12 mouse cellular contexts compared by ENCODE assay signal in the genomic region with DNA sequence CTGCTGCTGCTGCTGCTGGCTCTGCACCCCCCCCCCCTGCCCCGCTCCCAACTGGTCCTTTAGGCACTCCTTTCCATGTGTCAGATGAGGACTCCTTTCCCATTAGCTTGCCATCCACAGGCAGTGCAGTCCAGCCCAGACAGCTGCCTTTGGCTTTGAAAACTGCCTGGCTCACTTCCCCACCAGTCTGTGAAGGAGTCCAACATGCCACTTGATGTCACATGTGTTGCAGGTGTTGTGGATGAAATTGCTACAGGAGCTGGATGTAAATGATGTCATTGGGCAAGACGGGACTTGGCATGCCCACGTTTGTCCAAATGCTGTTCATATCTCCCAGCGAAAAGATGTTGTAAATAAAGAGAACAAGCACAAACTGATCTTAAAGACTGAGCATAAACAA. TPM values are rescaled to one million over a fixed set of nuclear protein-coding genes. Genes with fewer than 3 reads are reported as not detected.
DNase-seq lines count a peak whose midpoint lies in the region; ATAC-seq and TF ChIP-seq lines count a peak whose summit lies in the region.
"Had no signal": no experiment of that assay in that cellular context is flagged by ENCODE, and none has a peak within 500 bp of the region (broad histone marks: within the 10 kb centered on the region; RNA-seq: fewer than 3 reads in every experiment).

No protein-coding gene starts in this region.

- H3K27me3 ChIP-seq in heart, embryonic 12.5 days (replicated peaks), result no peaks in the 10 kb centered on the region
- no peaks in the 10 kb centered on the region for H3K27me3 ChIP-seq in heart, postnatal 0 days (ENCODE audit: control insufficient read depth, insufficient read depth, low read length)
- no peaks in the 10 kb centered on the region for H3K27me3 ChIP-seq in midbrain, embryonic 10.5 days (ENCODE audit: low read depth, poor library complexity, severe bottlenecking)
- H3K27me3 ChIP-seq in forebrain, embryonic 15.5 days, result no peaks in the 10 kb centered on the region
- H3K27me3 ChIP-seq: forebrain, embryonic 12.5 days; hindbrain, embryonic 12.5 days had no signal

- no peaks in the 10 kb centered on the region for H3K9me3 ChIP-seq in heart, embryonic 12.5 days (replicated peaks)
- no peaks in the 10 kb centered on the region for H3K9me3 ChIP-seq in heart, postnatal 0 days (replicated peaks; ENCODE audit: control insufficient read depth, low read length)
- no peaks in the 10 kb centered on the region for H3K9me3 ChIP-seq in midbrain, embryonic 10.5 days (replicated peaks)
- H3K9me3 ChIP-seq in forebrain, embryonic 15.5 days, result no peaks in the 10 kb centered on the region
- H3K9me3 ChIP-seq: forebrain, embryonic 12.5 days; hindbrain, embryonic 12.5 days had no signal

- intact Hi-C loops in left cerebral cortex, postnatal 36 days (cut with DNase I), result no loop called here

- WGBS in heart, embryonic 12.5 days, result 82% methylated on average over 4 of the region's 4 CpGs
- 56% methylated on average over 4 of the region's 4 CpGs for WGBS in heart, postnatal 0 days
- 92% methylated on average over 4 of the region's 4 CpGs for WGBS in midbrain, embryonic 10.5 days
- 85% methylated on average over 4 of the region's 4 CpGs for WGBS in forebrain, embryonic 15.5 days

- ATAC-seq in heart, embryonic 12.5 days (ENCODE audit: insufficient number of reproducible peaks, low FRiP score), result no peak
- ATAC-seq in heart, postnatal 0 days (ENCODE audit: insufficient read depth, low read depth), result peak; percentile 42; the same call in 1 of the 2 replicates
- no peak for ATAC-seq in forebrain, embryonic 15.5 days (replicated peaks)

- TF ChIP-seq CTCF in brain, embryonic 14.5 days (IDR thresholded peaks at IDR 0.05; ENCODE audit: borderline replicate concordance, extremely low read depth, insufficient read depth, insufficient read length), result no peak
- TF ChIP-seq CTCF in heart, postnatal 0 days (IDR thresholded peaks at IDR 0.05; ENCODE audit: low read depth), result no peak

- H3K9ac ChIP-seq in heart, embryonic 12.5 days, result no peak overlapping the region
- H3K9ac ChIP-seq in heart, postnatal 0 days (replicated peaks; ENCODE audit: low read depth, low read length), result no peak overlapping the region
- H3K9ac ChIP-seq in forebrain, embryonic 15.5 days (replicated peaks), result no peak overlapping the region
- H3K9ac ChIP-seq: forebrain, embryonic 12.5 days; hindbrain, embryonic 12.5 days had no signal

- H3K27ac ChIP-seq in heart, embryonic 12.5 days (ENCODE audit: poor library complexity, severe bottlenecking), result no peak overlapping the region
- no peak overlapping the region for H3K27ac ChIP-seq in heart, postnatal 0 days (ENCODE audit: low read depth)
- no peak overlapping the region for H3K27ac ChIP-seq in midbrain, embryonic 10.5 days (replicated peaks)
- H3K27ac ChIP-seq in forebrain, embryonic 15.5 days (replicated peaks), result no peak overlapping the region
- H3K27ac ChIP-seq: forebrain, embryonic 12.5 days; hindbrain, embryonic 12.5 days had no signal

- no peak for TF ChIP-seq EP300 in heart, postnatal 0 days (IDR thresholded peaks at IDR 0.05; ENCODE audit: low read depth)

- DNase-seq in heart, adult 11 months, result peak; percentile 97
- DNase-seq in brain, embryonic 14.5 days (ENCODE audit: low read depth), result peak; percentile 8
- no peak for DNase-seq in heart, postnatal 0 days (ENCODE audit: low spot score)
- DNase-seq in lung, postnatal 25 days (ENCODE audit: low spot score), result peak; percentile 60
- no peak for DNase-seq in midbrain, embryonic 10.5 days (ENCODE audit: low spot score)
- no peak for DNase-seq in left cerebral cortex, postnatal 36 days (ENCODE audit: low spot score in 2 of 2)
- DNase-seq: cerebellum, adult 2 months; kidney, postnatal 36 days had no signal

- TF ChIP-seq POLR2A in brain, embryonic 14.5 days (IDR thresholded peaks at IDR 0.05; ENCODE audit: borderline replicate concordance, extremely low read depth, insufficient read depth, insufficient read length, poor library complexity, severe bottlenecking), result no peak

- peaks cover 24% of the 10 kb centered on the region for H3K4me1 ChIP-seq in heart, embryonic 12.5 days (replicated peaks)
- H3K4me1 ChIP-seq in heart, postnatal 0 days (ENCODE audit: control insufficient read depth, insufficient read depth), result peaks cover 18% of the 10 kb centered on the region; the same call in 1 of the 2 replicates
- no peaks in the 10 kb centered on the region for H3K4me1 ChIP-seq in midbrain, embryonic 10.5 days
- H3K4me1 ChIP-seq in forebrain, embryonic 15.5 days, result no peaks in the 10 kb centered on the region
- H3K4me1 ChIP-seq: forebrain, embryonic 12.5 days; hindbrain, embryonic 12.5 days had no signal

- H3K36me3 ChIP-seq in heart, embryonic 12.5 days, result no peaks in the 10 kb centered on the region
- H3K36me3 ChIP-seq in heart, postnatal 0 days (replicated peaks; ENCODE audit: control insufficient read depth, insufficient read depth, low read length), result no peaks in the 10 kb centered on the region
- H3K36me3 ChIP-seq in midbrain, embryonic 10.5 days, result no peaks in the 10 kb centered on the region
- no peaks in the 10 kb centered on the region for H3K36me3 ChIP-seq in forebrain, embryonic 15.5 days
- H3K36me3 ChIP-seq: forebrain, embryonic 12.5 days; hindbrain, embryonic 12.5 days had no signal

- no peak overlapping the region for H3K4me2 ChIP-seq in heart, embryonic 12.5 days
- H3K4me2 ChIP-seq in heart, postnatal 0 days (ENCODE audit: low read depth, low read length), result no peak overlapping the region
- no peak overlapping the region for H3K4me2 ChIP-seq in forebrain, embryonic 15.5 days (replicated peaks)
- H3K4me2 ChIP-seq: forebrain, embryonic 12.5 days; hindbrain, embryonic 12.5 days had no signal

- no peak overlapping the region for H3K4me3 ChIP-seq in heart, embryonic 12.5 days
- H3K4me3 ChIP-seq in heart, postnatal 0 days (ENCODE audit: low read depth, low read length), result no peak overlapping the region
- no peak overlapping the region for H3K4me3 ChIP-seq in midbrain, embryonic 10.5 days
- no peak overlapping the region for H3K4me3 ChIP-seq in forebrain, embryonic 15.5 days
- H3K4me3 ChIP-seq: forebrain, embryonic 12.5 days; hindbrain, embryonic 12.5 days had no signal

RNA-seq across cellular contexts. Expression of gene Arrdc3, which starts 56.0 kb away (rescaled TPM):
- polyA plus RNA-seq in heart, embryonic 12.5 days (2016; fragmentation: Nextera tagmentation; extraction: Ambion mirVana), result 69.6 and 73.4 TPM in 2 replicates
- 54.4 and 58.4 TPM in 2 replicates for polyA plus RNA-seq in brain, embryonic 14.5 days (2012; rRNA removed)
- total RNA-seq in heart, postnatal 0 days (2014; rRNA removed; ENCODE audit: low replicate concordance), result 87.3 and 90.3 TPM in 2 replicates
- 36.9 and 37.0 TPM in 2 replicates for polyA plus RNA-seq in heart, postnatal 0 days (2015; fragmentation: Nextera tagmentation; extraction: Ambion mirVana)
- polyA plus RNA-seq in midbrain, embryonic 10.5 days (2016; fragmentation: Nextera tagmentation; extraction: Ambion mirVana), result 40.0 and 47.5 TPM in 2 replicates
- 66.6 and 70.4 TPM in 2 replicates for polyA plus RNA-seq in forebrain, embryonic 15.5 days (2015; fragmentation: Nextera tagmentation; extraction: Ambion mirVana)
- total RNA-seq in left cerebral cortex, postnatal 36 days (2021), result 10 to 100 TPM; 37.0 to 39.8 TPM

Comparison
In these comparisons a context has a peak if more than half of its experiments do, and no peak if none do; other contexts are left out.
1. DNase-seq: peak in heart, adult 11 months (single experiment), brain, embryonic 14.5 days (single experiment) and lung, postnatal 25 days (single experiment); none in heart, postnatal 0 days (single experiment), midbrain, embryonic 10.5 days (single experiment) and left cerebral cortex, postnatal 36 days (0 of 2).